Mouse (Mus musculus): ENCODE data around the gene Olfr656. TPM values are rescaled to one million over a fixed set of nuclear protein-coding genes. Genes with fewer than 3 reads are reported as not detected.

Olfr656 gene
- total RNA-seq, 1 experiment, result not detected

GRCm38 (mm10) chr7:104588274-104588673 lies 25.5 kb upstream of the Olfr656 start:
- no peaks in the 10 kb centered on the region for H3K9me3 ChIP-seq (ENCODE audit: control insufficient read depth, insufficient read depth, low read depth, low read length)
- no peak overlapping the region for H3K9ac ChIP-seq (ENCODE audit: insufficient read depth, low read depth, low read length, poor library complexity, severe bottlenecking)
- no peak overlapping the region for H3K27ac ChIP-seq (ENCODE audit: insufficient read depth, low read depth, low read length, poor library complexity, severe bottlenecking)
- H3K4me3 ChIP-seq (ENCODE audit: insufficient read depth in 1 of 2, low read depth in 1 of 2, low read length in 2 of 2, poor library complexity in 1 of 2, severe bottlenecking in 1 of 2), result no peak overlapping the region
- no peaks in the 10 kb centered on the region for H3K36me3 ChIP-seq (ENCODE audit: control insufficient read depth, insufficient read depth, low read length, poor library complexity, severe bottlenecking)
- H3K4me1 ChIP-seq (ENCODE audit: control insufficient read depth in 2 of 2, insufficient read depth in 2 of 2, low read length in 2 of 2, poor library complexity in 1 of 2), result no peaks in the 10 kb centered on the region
- in situ Hi-C loops (cut with MboI; ENCODE audit: low sequenced_read_pairs in 2 of 2, unreplicated experiment in 2 of 2), result no loop called here
- TF ChIP-seq CHD2 (IDR thresholded peaks at IDR 0.05; ENCODE audit: low read depth, low read length) (no peak), ZC3H11A (IDR thresholded peaks at IDR 0.05; ENCODE audit: borderline replicate concordance, low read depth, low read length) (no peak), ZNF384 (IDR thresholded peaks at IDR 0.05; ENCODE audit: low read depth, low read length) (no peak), MAFK (IDR thresholded peaks at IDR 0.05; ENCODE audit: insufficient read depth, low read depth, low read length) (no peak)
- DNase-seq (ENCODE audit: low read depth, low spot score), result no peak

GRCm38 (mm10) chr7:104601679-104602078 lies 12.1 kb upstream of the Olfr656 start, which contains the start of gene Olfr655:
Gene Olfr655 (minus strand): TSS chr7:104601779.
- TF ChIP-seq ZNF384 (IDR thresholded peaks at IDR 0.05; ENCODE audit: low read depth, low read length) (no peak), HCFC1 (IDR thresholded peaks at IDR 0.05; ENCODE audit: borderline replicate concordance, insufficient read depth, low read length) (no peak), ZC3H11A (IDR thresholded peaks at IDR 0.05; ENCODE audit: borderline replicate concordance, low read depth, low read length) (no peak), MAFK (IDR thresholded peaks at IDR 0.05; ENCODE audit: insufficient read depth, low read depth, low read length) (no peak), CHD2 (IDR thresholded peaks at IDR 0.05; ENCODE audit: low read depth, low read length) (no peak)
- H3K4me3 ChIP-seq (ENCODE audit: insufficient read depth in 1 of 2, low read depth in 1 of 2, low read length in 2 of 2, poor library complexity in 1 of 2, severe bottlenecking in 1 of 2), result no peak within 1 kb of the TSS
- DNase-seq (ENCODE audit: low read depth, low spot score), result no peak

GRCm38 (mm10) chr7:104603173-104603572 lies 10.6 kb upstream of the Olfr656 start:
- in situ Hi-C loops (cut with MboI; ENCODE audit: low sequenced_read_pairs in 2 of 2, unreplicated experiment in 2 of 2), result loop anchor here in 1 of 2 experiments (25.0 kb wide), 1 partner anchor 416 kb away; the partner anchor contains the start of genes Olfr648 and Olfr649
- Histone ChIP-seq H3K9ac (ENCODE audit: insufficient read depth, low read depth, low read length, poor library complexity, severe bottlenecking) (no peak overlapping the region), H3K4me3 (ENCODE audit: insufficient read depth in 1 of 2, low read depth in 1 of 2, low read length in 2 of 2, poor library complexity in 1 of 2, severe bottlenecking in 1 of 2) (no peak overlapping the region), H3K36me3 (ENCODE audit: control insufficient read depth, insufficient read depth, low read length, poor library complexity, severe bottlenecking) (no peaks in the 10 kb centered on the region), H3K27ac (ENCODE audit: insufficient read depth, low read depth, low read length, poor library complexity, severe bottlenecking) (no peak overlapping the region), H3K4me1 (ENCODE audit: control insufficient read depth in 2 of 2, insufficient read depth in 2 of 2, low read length in 2 of 2, poor library complexity in 1 of 2) (no peaks in the 10 kb centered on the region), H3K9me3 (ENCODE audit: control insufficient read depth, insufficient read depth, low read depth, low read length) (no peaks in the 10 kb centered on the region)
- TF ChIP-seq ZNF384 (IDR thresholded peaks at IDR 0.05; ENCODE audit: low read depth, low read length) (no peak), ZC3H11A (IDR thresholded peaks at IDR 0.05; ENCODE audit: borderline replicate concordance, low read depth, low read length) (peak; percentile 72; the same call in 1 of the 2 replicates), HCFC1 (IDR thresholded peaks at IDR 0.05; ENCODE audit: borderline replicate concordance, insufficient read depth, low read length) (no peak), MAFK (IDR thresholded peaks at IDR 0.05; ENCODE audit: insufficient read depth, low read depth, low read length) (no peak), CHD2 (IDR thresholded peaks at IDR 0.05; ENCODE audit: low read depth, low read length) (no peak)
- DNase-seq (ENCODE audit: low read depth, low spot score), result peak; percentile 40

More at GRCm38 (mm10) chr7:104601679-104602078, 12.1 kb upstream of the Olfr656 start, which contains the start of gene Olfr655:
- no peaks in the 10 kb centered on the region for H3K4me1 ChIP-seq (ENCODE audit: control insufficient read depth in 2 of 2, insufficient read depth in 2 of 2, low read length in 2 of 2, poor library complexity in 1 of 2)
- H3K27ac ChIP-seq (ENCODE audit: insufficient read depth, low read depth, low read length, poor library complexity, severe bottlenecking), result no peak within 1 kb of the TSS
- H3K36me3 ChIP-seq (ENCODE audit: control insufficient read depth, insufficient read depth, low read length, poor library complexity, severe bottlenecking), result no peaks in the 10 kb centered on the region
- H3K9me3 ChIP-seq (ENCODE audit: control insufficient read depth, insufficient read depth, low read depth, low read length), result no peaks in the 10 kb centered on the region
- in situ Hi-C loops (cut with MboI; ENCODE audit: low sequenced_read_pairs in 2 of 2, unreplicated experiment in 2 of 2), result loop anchor here in 1 of 2 experiments (25.0 kb wide), 1 partner anchor 414 kb away; the partner anchor contains the start of genes Olfr648 and Olfr649
- H3K9ac ChIP-seq (ENCODE audit: insufficient read depth, low read depth, low read length, poor library complexity, severe bottlenecking), result no peak within 1 kb of the TSS

GRCm38 (mm10) chr7:104604727-104605126 lies 9.0 kb upstream of the Olfr656 start:
- Histone ChIP-seq H3K9ac (ENCODE audit: insufficient read depth, low read depth, low read length, poor library complexity, severe bottlenecking) (no peak overlapping the region), H3K4me3 (ENCODE audit: insufficient read depth in 1 of 2, low read depth in 1 of 2, low read length in 2 of 2, poor library complexity in 1 of 2, severe bottlenecking in 1 of 2) (no peak overlapping the region), H3K4me1 (ENCODE audit: control insufficient read depth in 2 of 2, insufficient read depth in 2 of 2, low read length in 2 of 2, poor library complexity in 1 of 2) (no peaks in the 10 kb centered on the region), H3K36me3 (ENCODE audit: control insufficient read depth, insufficient read depth, low read length, poor library complexity, severe bottlenecking) (no peaks in the 10 kb centered on the region), H3K9me3 (ENCODE audit: control insufficient read depth, insufficient read depth, low read depth, low read length) (no peaks in the 10 kb centered on the region), H3K27ac (ENCODE audit: insufficient read depth, low read depth, low read length, poor library complexity, severe bottlenecking) (no peak overlapping the region)
- TF ChIP-seq ZC3H11A (IDR thresholded peaks at IDR 0.05; ENCODE audit: borderline replicate concordance, low read depth, low read length) (no peak), CHD2 (IDR thresholded peaks at IDR 0.05; ENCODE audit: low read depth, low read length) (no peak), HCFC1 (IDR thresholded peaks at IDR 0.05; ENCODE audit: borderline replicate concordance, insufficient read depth, low read length) (no peak), MAFK (IDR thresholded peaks at IDR 0.05; ENCODE audit: insufficient read depth, low read depth, low read length) (no peak), ZNF384 (IDR thresholded peaks at IDR 0.05; ENCODE audit: low read depth, low read length) (no peak)
- in situ Hi-C loops (cut with MboI; ENCODE audit: low sequenced_read_pairs in 2 of 2, unreplicated experiment in 2 of 2), result loop anchor here in 1 of 2 experiments (25.0 kb wide), 1 partner anchor 417 kb away; the partner anchor contains the start of genes Olfr648 and Olfr649
- DNase-seq (ENCODE audit: low read depth, low spot score), result no peak

Data from ES-E14 (cell line).